Mouse (Mus musculus): ENCODE data around the gene Col5a1. TPM values are rescaled to one million over a fixed set of nuclear protein-coding genes. Genes with fewer than 3 reads are reported as not detected.

Col5a1 gene
- polyA plus RNA-seq, 1 experiment: 16.4 TPM

DNA sequence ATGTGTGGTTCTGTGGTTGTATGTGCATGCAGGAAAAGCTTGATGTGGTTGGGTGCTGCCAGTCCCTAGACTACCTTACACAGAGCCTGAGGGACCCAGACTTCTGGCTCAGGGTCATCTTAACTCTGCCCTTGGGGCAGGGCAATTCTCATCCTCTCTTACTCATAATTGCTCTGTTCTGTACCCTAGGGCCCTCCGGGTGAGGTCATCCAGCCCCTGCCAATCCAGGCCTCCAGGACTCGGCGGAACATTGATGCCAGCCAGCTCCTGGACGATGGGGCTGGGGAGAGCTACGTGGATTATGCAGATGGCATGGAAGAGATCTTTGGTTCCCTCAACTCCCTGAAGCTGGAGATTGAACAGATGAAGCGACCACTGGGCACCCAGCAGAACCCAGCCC lies 138.2 kb downstream of the Col5a1 start:
- no peak for DNase-seq (ENCODE audit: extremely low spot score in 1 of 2, low spot score in 1 of 2)

DNA sequence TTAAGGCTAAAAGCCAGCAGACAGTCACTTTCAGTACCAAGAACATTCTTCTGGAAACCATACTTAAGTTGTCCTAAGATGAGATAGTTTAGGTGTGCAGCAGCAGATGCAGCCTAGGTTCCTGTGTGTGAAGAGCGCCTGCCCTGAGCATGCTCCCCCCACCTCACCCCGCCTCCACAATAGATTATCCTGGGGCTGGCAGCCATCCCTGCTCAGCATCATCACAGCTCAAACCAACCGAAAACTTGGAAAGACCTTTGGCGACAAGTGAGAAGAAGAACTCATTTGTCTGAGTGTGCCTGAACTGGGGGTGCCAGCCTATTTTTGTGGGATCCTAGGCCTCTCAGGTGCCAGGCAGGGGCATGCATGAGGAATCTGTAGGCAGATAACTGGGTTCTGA lies 139.6 kb downstream of the Col5a1 start:
- DNase-seq (ENCODE audit: extremely low spot score in 1 of 2, low spot score in 1 of 2): peak in 1 of 2 experiments; percentile 3

DNA sequence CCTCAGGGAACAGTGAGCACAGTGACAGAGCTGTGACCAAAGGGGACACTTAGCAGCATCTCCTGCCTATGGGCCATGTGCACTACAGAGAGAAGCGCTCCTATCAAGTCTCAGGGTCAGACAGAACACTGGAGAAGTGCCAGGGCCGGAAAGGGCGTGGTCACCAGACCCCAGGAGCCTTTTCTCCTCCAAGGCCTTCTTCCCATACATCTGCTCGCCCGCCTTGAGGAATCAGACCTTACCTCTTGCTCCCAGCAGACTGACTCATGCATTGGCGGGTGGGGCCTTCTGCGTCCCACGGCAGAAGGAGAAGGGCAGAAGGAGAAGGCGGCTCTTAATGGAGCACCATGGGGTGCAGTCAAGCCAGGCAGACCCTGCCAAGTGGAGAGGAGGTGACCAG lies 145.6 kb downstream of the Col5a1 start:
- DNase-seq (ENCODE audit: extremely low spot score in 1 of 2, low spot score in 1 of 2): no peak

DNA sequence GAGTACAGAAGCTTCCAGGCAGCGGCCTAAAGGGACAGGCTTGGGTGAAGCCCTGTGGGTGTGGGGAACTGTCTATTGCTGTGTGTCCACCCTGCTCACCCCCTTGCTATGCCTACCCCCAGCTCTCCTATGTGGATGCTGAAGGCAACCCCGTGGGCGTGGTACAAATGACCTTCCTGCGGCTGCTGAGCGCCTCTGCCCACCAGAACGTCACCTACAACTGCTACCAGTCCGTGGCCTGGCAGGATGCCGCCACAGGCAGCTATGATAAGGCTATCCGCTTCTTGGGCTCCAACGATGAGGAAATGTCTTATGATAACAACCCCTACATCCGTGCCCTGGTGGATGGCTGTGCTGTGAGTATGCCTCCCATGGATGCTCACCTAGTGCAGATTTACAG lies 146.2 kb downstream of the Col5a1 start:
- DNase-seq (ENCODE audit: extremely low spot score in 1 of 2, low spot score in 1 of 2): no peak

DNA sequence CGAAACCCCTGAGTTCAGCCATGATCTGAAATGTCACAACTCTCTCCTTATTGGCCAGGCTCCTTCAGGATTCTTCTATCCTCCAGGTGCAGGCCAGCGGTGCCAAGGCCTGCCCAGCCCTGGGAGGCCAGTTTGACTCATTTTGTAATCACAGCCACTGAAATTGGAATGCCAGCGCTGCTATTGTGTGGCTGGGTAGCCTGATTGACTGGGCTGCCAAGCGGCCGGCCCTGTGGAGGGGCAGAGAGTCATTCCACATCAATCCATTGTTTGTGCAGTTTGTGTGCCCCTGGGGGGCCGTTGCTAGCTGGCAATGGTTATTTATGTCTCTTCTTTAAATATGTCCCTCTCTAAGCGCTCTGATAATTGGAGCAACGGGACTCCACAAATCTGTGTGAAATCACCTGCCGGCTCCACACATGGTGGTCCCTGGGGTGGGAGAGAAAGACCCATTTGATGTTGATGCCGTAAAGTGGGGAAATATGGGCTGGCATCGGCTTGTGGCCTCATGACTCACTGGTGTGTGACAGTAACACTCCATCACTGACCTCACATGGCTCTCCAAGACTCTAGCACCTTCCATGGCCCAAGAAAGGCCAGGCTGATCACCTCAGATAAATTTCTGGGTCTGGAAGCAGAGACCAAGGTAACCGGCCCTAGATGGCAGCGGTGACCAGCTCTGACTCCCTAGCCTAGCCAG lies 147.9 kb downstream of the Col5a1 start:
- DNase-seq (ENCODE audit: extremely low spot score in 1 of 2, low spot score in 1 of 2): no peak

DNA sequence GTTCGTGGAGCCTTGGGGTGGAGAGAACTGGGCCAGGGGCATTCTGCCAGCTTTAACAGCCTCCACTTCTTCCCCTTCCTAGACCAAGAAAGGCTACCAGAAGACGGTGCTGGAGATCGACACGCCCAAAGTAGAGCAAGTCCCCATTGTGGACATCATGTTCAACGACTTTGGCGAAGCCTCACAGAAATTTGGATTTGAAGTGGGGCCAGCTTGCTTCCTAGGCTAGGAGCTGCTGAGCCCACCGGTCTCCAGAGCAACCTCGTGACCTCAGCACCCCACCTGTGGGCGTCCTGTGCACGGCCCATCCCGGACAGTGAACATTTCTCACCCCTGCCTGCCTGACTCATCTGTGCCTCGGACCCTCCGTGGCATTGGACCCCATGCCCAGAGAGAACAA lies 150.6 kb downstream of the Col5a1 start:
- no peak for DNase-seq (ENCODE audit: extremely low spot score in 1 of 2, low spot score in 1 of 2)

DNA sequence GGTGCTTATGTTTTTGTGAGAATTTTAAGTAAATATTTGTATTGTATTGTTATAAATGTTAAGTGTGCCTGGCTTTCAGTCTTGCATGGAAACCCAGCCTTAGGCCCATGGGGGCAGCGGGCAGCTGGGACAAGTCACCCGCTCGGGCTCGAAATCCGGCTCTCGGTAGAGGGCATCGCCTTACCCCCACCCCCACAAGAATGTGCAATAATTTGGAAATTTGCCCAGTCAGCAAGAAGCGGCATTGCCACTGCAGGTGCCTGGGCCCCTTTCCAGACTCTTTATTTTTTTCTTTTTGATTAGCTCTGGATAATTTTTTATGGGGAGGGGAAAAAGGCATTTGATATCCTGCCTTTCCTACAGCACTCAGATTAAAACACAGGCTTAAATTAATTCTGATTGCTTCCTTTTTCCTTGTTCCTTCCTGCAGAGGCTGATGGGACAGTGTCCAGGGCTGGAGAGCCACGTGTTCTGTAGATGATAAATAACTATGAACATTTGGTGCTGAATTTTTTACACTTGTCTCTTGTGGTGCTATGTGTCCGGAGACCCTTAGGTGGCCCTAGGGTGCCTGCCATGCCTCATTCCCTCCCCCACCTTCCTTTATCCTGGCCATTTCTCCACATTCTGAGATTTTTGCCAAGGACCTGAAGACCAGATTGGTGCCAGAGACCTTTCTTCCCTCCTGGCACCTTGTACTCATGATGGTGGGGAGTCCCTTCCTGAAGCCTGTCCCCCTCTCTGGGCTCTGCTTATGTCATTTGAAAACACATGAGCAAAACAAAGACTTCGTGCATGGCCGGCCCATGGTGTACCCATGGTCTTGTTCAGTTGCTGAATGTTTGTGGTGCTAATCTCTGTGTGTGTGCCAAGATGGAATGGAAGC lies 151.5 kb downstream of the Col5a1 start:
- peak in 1 of 2 experiments; percentile 11 for DNase-seq (ENCODE audit: extremely low spot score in 1 of 2, low spot score in 1 of 2)

DNA sequence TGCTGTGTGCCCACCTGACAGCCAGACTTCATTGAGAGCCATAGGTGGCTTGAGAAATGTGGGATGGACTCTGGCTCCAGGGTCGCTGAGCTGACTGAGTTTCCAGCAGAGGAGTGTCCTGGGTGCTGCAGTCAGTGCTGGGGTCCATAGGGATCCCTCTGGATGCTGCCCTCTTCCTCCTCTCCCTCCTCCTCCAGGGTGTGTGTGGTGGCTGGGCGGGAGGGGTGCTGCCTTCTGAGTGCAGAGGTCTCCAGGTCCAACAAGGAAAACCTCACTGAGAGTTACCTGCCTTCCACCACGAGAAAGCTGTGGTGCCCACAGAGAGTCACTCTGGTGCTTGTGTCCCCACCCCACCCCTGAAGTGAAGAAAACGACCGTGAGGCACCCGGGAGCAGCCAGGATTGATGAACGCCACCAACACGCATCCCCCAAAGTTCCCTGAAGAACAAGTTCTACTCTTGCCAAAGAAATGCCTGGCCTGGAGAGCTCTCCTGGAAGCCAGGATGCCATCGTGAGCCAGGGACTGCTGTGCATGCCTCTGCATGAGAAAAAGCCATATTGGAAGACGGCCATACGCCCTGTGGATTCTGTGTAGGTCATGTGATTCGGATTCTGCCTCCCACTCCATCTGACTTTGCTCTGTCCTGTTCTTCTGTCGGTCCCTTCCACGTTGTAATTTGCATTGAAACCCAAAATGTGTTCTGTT lies 152.3 kb downstream of the Col5a1 start:
- peak; percentile 41 to 72 for DNase-seq (ENCODE audit: extremely low spot score in 1 of 2, low spot score in 1 of 2)

DNA sequence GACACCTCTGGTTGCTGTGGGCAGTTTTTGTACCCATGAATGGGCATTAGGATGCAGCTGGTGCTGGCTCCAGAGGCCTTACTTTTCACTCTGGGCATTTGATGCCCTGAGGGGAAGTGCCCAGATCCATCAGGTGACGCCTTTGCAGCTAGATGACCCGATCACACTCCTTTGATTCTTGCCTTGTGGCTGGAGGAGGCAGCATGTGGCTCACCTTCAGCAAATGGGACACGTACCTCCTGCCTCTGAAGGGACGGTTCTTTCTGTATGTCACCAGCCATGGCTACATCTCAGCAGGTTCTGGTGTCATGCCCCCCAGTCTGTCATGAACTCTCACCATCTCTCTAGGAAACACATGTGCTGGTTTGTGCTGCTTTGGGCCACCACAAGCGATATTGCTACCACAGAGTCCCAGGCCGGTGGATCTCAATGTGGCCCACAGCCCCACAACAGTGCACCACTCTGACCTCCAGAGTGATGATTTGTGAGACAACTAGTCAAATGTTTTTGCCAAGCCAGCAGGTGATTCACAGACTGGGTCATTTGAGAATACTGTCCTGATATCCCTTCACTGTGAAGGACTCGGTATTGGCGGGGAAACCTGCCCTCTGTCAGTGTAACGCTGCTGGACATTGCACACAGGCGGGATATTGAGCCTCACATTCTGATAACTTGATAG lies 153.6 kb downstream of the Col5a1 start:
- DNase-seq (ENCODE audit: extremely low spot score in 1 of 2, low spot score in 1 of 2): no peak

DNA sequence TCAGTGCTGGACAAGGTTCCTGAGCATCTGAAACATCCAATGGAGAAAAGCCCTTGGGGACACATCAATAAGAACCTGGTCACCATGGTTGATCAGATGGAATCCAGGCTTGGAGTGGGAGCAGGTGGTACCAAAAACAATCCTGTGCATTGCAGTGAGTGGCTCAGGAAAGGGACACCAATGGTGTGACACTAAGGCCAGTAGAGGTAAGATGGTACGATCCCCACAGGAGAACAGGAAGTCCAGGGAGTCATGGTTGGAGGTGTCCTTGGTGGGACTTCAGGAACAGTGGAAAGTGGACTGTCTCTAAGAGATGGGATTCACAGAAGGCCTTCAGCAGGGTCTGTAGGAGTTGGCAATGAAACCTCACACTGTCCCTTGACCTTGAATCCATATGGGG lies 154.2 kb downstream of the Col5a1 start:
- no peak for DNase-seq (ENCODE audit: extremely low spot score in 1 of 2, low spot score in 1 of 2)

DNA sequence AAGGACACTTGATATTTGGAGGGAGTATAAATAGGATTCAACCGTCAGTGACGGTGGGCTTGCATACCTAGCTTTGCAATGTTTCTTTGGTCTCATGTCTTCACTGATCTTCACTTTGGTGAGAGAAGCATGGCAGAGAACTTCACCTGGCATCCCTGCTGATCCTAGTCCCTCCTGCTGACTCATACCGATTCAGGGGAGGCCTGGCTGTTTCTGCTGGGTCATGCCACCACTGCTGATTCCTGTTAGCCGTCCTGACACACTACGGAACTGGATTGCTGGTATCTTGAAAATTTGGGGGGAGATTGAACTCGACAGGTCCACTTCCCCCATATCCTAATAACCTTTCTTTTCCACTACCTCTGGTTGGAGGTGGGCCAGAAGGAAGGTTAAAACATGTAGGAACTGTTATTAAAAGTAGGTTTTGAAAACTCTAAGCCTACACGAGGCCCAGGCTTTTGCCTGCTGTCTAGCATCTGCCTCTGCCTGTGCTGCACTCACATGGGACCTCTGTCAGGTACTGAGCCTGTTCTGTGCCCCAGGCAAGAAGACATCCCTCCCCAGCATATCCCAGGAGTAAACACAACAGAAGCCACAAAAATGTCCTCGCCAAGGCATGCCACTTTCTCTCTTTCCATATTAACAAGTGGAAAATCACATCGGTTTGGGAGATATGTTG lies 158.8 kb downstream of the Col5a1 start:
- DNase-seq (ENCODE audit: extremely low spot score in 1 of 2, low spot score in 1 of 2): no peak

DNA sequence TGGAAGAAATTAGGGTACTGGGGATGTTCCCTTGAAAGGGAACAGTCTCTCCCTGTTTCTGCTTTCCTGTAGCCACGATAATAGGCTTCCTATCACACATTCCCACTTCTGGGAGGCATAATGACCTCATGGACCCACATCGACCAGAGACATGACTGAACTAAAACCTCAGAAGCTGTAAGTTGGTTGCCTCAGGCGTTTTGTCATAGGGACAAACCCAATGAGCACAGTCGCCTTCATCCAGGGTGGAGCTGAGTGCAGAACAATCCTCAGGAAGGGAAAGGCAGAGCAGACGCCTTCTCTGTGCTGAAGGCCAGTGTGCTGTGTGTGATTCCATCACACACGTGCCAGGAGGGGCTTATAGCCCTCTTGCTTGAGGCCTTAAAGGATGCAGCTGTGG lies 160.1 kb downstream of the Col5a1 start:
- no peak for DNase-seq (ENCODE audit: extremely low spot score in 1 of 2, low spot score in 1 of 2)

DNA sequence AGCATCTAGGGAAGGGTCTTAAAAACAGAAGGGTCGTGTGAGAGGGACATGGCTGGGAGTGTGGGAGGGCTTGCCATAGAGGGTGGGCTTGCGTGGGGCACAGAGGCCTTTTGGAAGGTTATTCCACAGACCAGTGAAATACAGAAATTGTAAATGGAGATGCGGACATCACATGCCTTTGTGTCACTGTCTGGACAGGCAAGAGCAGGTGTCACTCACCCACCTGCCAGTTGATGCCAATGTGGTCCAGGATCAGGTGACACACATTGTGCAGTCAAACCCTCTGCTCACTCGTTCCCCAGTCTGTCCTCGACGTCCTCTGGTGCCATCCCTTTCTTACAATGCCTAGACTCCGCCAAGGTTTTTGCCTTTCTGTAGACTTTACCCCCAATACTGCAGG lies 160.9 kb downstream of the Col5a1 start:
- no peak for DNase-seq (ENCODE audit: extremely low spot score in 1 of 2, low spot score in 1 of 2)

DNA sequence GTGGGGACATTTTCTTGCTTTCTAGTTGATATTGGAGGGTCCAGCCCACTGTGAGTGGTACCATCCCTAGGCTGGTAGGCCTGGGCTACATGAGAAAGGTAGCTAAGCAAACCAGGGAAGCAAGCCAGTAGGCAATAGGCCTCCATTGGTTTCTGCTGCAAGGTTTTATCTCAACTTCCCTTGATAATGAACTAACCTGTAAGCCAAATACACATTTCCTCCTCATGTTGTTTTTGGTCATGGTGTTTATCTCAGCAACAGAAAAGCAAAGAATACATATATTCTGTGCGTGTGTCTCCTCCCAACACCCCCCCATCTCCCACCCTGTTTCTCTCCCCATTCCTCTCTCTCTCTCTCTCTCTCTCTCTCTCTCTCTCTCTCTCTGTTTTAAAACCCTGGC lies 173.7 kb downstream of the Col5a1 start:
- no peak for DNase-seq (ENCODE audit: extremely low spot score in 1 of 2, low spot score in 1 of 2)

DNA sequence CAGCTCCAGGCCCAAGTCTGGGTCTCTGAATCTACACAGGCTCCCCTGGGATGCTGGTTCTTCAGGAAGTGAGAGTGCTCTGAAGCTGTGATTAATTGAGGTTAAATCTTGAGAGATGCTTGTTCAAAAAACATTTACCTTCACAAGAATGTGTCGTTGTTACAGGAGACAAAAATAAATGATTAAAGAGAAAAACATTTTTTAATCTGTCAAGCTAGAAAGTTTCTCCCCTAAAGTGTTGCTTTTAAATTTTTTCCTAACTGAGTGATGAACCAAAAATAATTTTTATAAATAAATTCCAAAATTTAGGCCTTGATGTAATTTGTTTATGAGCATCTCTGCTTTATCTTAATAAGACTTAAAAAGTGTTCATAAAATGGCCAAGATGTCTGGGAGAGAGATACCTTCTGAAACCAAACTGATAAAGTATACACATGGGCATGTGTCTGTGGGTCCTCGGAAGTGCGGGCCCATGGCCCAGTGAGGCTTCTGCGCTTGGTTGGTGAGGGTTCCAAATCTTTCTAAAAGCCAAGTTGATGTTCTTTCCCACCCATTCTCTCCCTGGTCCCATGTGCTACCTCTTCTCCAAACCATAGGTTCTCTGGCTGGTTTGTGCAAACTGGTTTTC lies 177.6 kb downstream of the Col5a1 start:
- DNase-seq (ENCODE audit: extremely low spot score in 1 of 2, low spot score in 1 of 2): no peak

DNA sequence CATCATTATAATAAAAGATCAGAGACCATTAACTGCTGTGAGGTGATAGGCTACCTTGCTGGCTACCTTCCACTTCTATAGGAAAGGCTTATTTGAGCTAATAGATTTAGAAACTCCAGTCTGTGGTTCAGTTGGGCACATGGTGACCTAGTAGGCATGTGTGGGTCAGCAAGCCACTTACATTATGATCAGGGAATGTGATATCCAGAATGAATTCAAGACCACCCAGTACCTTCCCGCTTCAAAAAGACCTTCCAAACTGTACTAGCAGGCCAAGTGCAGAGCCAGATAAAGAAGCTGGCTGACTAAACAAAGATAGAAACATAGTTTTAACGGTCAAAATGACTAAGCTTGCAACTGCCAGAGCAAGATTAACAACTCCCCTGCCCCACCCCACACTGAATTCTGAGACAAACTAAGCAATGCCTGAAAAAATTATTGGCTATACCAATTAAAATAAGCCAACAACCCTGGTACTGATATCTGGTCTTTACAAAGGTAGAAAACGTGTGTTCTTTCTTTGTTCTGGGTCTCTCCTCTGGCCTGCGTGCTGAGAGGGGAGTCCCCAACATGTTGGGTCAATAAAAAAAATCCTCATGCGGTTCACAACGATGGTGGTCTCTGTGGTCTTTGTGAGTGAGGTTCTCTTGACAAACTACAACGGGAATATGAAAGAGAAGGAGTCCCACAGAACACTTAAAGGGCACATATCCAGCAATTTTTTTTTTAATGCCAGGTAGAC lies 178.3 kb downstream of the Col5a1 start:
- no peak for DNase-seq (ENCODE audit: extremely low spot score in 1 of 2, low spot score in 1 of 2)

DNA sequence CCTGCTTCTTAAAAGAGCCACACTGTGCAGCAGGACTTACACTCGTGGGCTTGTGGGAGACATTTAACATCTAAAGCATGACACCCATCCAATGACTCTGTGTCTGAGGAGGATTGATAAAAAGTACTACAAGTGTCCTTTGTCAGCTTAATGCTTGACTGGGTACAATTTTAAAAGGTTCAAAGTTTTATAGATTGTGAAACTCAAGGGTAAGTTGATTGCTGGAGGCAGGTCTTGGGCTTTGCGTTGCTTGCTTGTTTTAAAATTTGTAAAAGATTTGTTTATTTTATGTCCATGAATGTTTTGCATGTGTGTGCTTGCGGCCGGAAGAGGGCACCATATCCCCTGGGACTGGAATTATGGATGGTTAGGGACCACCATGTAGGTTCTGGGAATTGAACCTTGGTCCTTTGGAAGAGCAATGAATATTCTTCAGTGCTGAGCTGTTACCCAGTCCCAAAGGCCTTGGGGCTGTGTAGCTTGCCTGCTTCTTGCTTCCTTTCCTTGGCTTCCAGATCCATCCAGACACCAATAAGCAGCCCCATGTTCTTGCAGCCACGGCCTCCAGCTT lies 178.9 kb downstream of the Col5a1 start:
- no peak for DNase-seq (ENCODE audit: extremely low spot score in 1 of 2, low spot score in 1 of 2)

DNA sequence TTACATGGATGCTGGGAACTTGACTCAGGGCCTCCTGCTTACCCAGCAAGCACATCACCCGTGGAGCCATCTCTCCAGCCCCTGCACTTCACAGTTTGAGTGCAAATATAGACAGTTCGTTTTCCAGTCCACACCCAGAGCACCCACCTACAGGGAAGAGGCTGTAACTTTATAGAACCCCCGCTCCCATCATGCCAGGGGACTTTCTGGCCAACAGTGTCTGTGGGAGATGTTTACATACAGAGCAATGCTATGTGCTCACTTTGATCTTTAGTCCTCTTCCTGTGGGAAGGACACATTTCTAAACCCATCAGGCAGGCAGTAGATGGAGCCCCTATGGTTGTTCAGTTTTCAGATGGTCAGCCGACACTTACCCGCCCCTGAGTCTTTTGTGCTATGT lies 180.5 kb downstream of the Col5a1 start:
- peak; percentile 30 to 36 for DNase-seq (ENCODE audit: extremely low spot score in 1 of 2, low spot score in 1 of 2)

DNA sequence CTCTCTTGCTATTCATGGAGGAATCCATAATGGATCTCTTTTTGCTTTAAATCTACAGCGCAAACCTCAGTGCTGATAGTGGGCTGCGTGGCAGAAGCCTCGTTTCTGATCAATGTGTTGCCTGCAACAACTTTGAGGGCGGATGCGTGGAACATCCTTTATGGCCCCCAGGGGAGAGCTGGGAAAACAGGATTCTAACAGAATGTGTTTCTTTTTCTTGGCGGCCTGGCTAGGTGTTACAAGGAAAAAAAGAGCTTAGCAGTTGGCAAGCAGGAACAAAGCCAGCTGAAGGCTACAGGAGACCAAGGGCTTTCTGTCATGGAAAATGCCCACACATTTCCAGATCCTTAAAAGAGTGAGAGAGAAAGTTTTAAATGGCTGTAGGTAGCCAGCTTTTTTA lies 180.9 kb downstream of the Col5a1 start:
- peak; percentile 73 to 85 for DNase-seq (ENCODE audit: extremely low spot score in 1 of 2, low spot score in 1 of 2)

Data from frontal cortex, adult 2 months (tissue).